Mouse (Mus musculus): ENCODE results near the gene Eln.

Eln gene

GRCm38 (mm10) chr5:134743991-134744390, 3.1 kb downstream of the Eln start:
- peak; percentile 84 for DNase-seq (ENCODE audit: low spot score)

GRCm38 (mm10) chr5:134742221-134742795, 4.8 kb downstream of the Eln start:
- DNase-seq (ENCODE audit: low spot score), result peak; percentile 45

- DNase-seq (ENCODE audit: low spot score), result no peak
Observed at GRCm38 (mm10) chr5:134740501-134741341, 6.4 kb downstream of the Eln start.

- DNase-seq (ENCODE audit: low spot score), result no peak
Observed at GRCm38 (mm10) chr5:134739951-134740350, 7.2 kb downstream of the Eln start.

GRCm38 (mm10) chr5:134734920-134735319, 12.2 kb downstream of the Eln start:
- no peak for DNase-seq (ENCODE audit: low spot score)

- DNase-seq (ENCODE audit: low spot score), result no peak
Observed at GRCm38 (mm10) chr5:134734072-134734471, 13.1 kb downstream of the Eln start.

- no peak for DNase-seq (ENCODE audit: low spot score)
Observed at GRCm38 (mm10) chr5:134733241-134733640, 13.9 kb downstream of the Eln start.

GRCm38 (mm10) chr5:134729124-134729523, 18.0 kb downstream of the Eln start:
- DNase-seq (ENCODE audit: low spot score), result no peak

- no peak for DNase-seq (ENCODE audit: low spot score)
Observed at GRCm38 (mm10) chr5:134728535-134728934, 18.6 kb downstream of the Eln start.

- no peak for DNase-seq (ENCODE audit: low spot score)
Observed at GRCm38 (mm10) chr5:134727001-134727639, 20.0 kb downstream of the Eln start.

- no peak for DNase-seq (ENCODE audit: low spot score)
Observed at GRCm38 (mm10) chr5:134725299-134725698, 21.8 kb downstream of the Eln start.

GRCm38 (mm10) chr5:134720058-134720457, 27.1 kb downstream of the Eln start:
- no peak for DNase-seq (ENCODE audit: low spot score)

- no peak for DNase-seq (ENCODE audit: low spot score)
Observed at GRCm38 (mm10) chr5:134711076-134711475, 36.0 kb downstream of the Eln start.

- DNase-seq (ENCODE audit: low spot score), result no peak
Observed at GRCm38 (mm10) chr5:134709275-134709674, 37.8 kb downstream of the Eln start.

- DNase-seq (ENCODE audit: low spot score), result peak; percentile 63
Observed at GRCm38 (mm10) chr5:134704157-134704556, 43.0 kb downstream of the Eln start.

GRCm38 (mm10) chr5:134695539-134695938, 51.6 kb downstream of the Eln start:
- DNase-seq (ENCODE audit: low spot score), result no peak

- DNase-seq (ENCODE audit: low spot score), result no peak
Observed at GRCm38 (mm10) chr5:134695082-134695481, 52.0 kb downstream of the Eln start.

- DNase-seq (ENCODE audit: low spot score), result no peak
Observed at GRCm38 (mm10) chr5:134692704-134693103, 54.4 kb downstream of the Eln start.

GRCm38 (mm10) chr5:134688718-134689284, 58.3 kb downstream of the Eln start:
- peak; percentile 100 for DNase-seq (ENCODE audit: low spot score)

- DNase-seq (ENCODE audit: low spot score), result no peak
Observed at GRCm38 (mm10) chr5:134688086-134688717, 58.9 kb downstream of the Eln start, which contains the start of gene Limk1. Limk1 (minus strand) TSS chr5:134688598.

GRCm38 (mm10) chr5:134687187-134687586, 59.9 kb downstream of the Eln start:
- no peak for DNase-seq (ENCODE audit: low spot score)

GRCm38 (mm10) chr5:134686541-134686940, 60.6 kb downstream of the Eln start:
- DNase-seq (ENCODE audit: low spot score), result no peak

All from yolk sac, embryonic 10.5 days (tissue).